Mouse (Mus musculus): ENCODE data around the gene Noxred1. TPM values are rescaled to one million over a fixed set of nuclear protein-coding genes. Genes with fewer than 3 reads are reported as not detected.

The Noxred1 gene
- polyA plus RNA-seq (2012) = 0.08 TPM in 1 of 2 replicates, not detected in the other

DNA sequence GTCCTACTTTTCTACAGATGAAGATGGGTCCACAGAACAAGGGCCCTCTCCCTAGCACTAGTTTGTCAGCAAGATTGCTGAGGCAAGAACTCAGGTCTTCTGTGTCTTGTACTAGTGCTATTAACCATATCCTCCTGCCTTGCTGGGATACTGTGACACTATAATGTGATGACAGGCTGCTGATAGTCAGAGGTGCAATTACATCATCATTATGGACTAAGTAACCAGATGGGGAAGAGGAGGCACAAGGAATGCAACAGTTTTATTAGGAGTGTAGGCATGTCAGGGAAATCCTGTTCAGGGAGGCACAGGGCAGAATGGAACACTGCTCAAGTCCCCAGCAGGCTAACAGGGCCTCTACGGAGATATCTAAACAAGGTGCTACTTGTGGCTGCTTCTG lies at the start of gene Noxred1:
TSS of gene Noxred1 (minus strand) at position 101 of the 400 bp plus-strand sequence.
- TF ChIP-seq GATA1 (IDR thresholded peaks at IDR 0.05; ENCODE audit: low read length) = no peak

GRCm38 (mm10) chr12:87284726-87285125 lies 46.2 kb upstream of the Noxred1 start:
- no peak for TF ChIP-seq GATA1 (IDR thresholded peaks at IDR 0.05; ENCODE audit: low read length)

DNA sequence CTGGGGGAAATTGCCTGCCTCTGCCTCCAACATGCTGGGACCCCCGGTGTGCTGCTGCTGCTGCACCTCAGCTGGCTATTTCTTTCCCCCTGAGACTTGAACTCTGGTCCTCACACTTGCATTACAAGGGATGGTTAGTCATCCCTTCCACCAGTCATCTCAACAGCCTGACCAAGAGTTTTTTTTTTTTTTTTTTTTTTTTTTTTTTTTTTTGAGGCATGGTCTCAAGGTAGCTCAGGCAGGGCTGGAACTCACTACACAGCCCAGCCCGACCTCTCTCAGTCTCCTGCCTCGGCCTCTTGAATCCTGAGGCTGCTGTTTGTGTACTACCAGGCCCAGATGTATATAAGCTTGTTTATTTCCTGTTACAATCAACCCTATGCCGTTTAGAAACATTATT lies 45.7 kb upstream of the Noxred1 start:
- no peak for TF ChIP-seq GATA1 (IDR thresholded peaks at IDR 0.05; ENCODE audit: low read length)

DNA sequence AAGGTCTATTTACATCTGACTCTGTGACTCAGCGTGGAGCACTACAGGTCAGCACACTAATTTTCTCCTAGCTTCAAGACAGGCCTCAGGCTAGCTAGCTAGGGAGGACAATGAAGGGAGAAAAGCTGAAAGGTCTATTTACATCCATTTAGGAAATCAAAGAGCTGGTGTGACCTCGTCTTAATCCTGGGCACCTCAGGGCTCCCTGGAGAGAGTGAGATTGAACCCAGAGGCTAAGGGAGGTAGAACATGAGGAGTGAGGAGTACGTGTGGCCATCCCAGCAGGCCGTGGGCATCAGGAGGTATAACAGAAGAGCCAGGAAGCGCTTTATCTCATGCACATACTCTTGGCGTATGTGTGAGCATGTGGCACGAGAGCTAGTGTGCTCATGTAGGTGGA lies 45.2 kb upstream of the Noxred1 start:
- no peak for TF ChIP-seq GATA1 (IDR thresholded peaks at IDR 0.05; ENCODE audit: low read length)

- no peak for TF ChIP-seq GATA1 (IDR thresholded peaks at IDR 0.05; ENCODE audit: low read length)
Measured at GRCm38 (mm10) chr12:87282743-87283142, 44.2 kb upstream of the Noxred1 start.

- TF ChIP-seq GATA1 (IDR thresholded peaks at IDR 0.05; ENCODE audit: low read length) = no peak
Measured at GRCm38 (mm10) chr12:87281766-87282165, 43.2 kb upstream of the Noxred1 start.

GRCm38 (mm10) chr12:87279879-87280278 lies 41.3 kb upstream of the Noxred1 start:
- no peak for TF ChIP-seq GATA1 (IDR thresholded peaks at IDR 0.05; ENCODE audit: low read length)

DNA sequence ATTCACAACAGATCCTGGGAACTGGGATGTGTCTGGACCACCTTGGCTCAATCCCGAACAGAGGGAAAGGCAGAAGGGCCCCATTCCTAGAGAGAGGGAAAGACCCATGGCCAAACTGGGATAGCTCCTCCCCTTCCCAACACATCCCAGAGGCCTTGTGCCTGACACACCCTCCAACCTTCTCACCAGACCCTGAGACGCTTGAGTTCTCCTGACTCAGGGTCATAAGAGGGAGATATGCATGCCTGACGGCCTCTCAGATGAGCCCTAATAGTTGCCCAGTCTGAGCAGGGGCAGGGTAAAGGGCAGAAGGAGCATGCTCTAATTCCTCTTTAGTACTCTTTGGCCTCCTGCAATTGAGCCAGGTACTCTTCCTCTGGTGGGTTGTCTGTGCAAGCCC lies 40.8 kb upstream of the Noxred1 start:
- TF ChIP-seq GATA1 (IDR thresholded peaks at IDR 0.05; ENCODE audit: low read length) = no peak

DNA sequence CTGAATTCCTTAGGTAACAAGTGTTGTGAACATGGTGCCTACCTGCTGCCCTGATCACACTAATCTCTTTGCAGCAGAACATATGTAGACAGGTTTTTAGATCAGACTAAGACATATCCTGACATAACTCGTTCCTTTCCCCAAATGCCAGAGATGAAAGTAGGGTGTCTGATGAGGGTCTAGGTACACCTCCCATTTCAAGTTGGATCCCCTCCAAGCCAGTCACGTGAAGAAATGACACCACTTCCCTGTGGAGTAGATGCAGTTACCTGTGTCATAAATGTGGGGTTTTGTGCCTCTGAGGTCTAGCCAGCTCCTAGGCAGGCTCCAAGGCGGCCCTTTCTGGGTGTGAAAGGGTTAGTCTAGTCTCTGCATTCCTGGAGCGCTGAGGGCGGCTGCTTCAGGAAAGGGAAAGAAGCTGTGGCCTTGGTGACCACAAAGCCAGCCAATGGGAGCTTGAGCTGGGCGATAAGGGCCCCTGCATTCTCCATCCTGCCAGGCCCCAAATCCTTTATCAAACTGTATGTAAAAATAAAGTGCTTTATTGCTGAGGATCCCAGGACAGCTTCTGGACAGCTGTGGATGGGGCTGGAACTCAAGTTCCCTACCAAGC lies 39.7 kb upstream of the Noxred1 start:
- no peak for TF ChIP-seq GATA1 (IDR thresholded peaks at IDR 0.05; ENCODE audit: low read length)

DNA sequence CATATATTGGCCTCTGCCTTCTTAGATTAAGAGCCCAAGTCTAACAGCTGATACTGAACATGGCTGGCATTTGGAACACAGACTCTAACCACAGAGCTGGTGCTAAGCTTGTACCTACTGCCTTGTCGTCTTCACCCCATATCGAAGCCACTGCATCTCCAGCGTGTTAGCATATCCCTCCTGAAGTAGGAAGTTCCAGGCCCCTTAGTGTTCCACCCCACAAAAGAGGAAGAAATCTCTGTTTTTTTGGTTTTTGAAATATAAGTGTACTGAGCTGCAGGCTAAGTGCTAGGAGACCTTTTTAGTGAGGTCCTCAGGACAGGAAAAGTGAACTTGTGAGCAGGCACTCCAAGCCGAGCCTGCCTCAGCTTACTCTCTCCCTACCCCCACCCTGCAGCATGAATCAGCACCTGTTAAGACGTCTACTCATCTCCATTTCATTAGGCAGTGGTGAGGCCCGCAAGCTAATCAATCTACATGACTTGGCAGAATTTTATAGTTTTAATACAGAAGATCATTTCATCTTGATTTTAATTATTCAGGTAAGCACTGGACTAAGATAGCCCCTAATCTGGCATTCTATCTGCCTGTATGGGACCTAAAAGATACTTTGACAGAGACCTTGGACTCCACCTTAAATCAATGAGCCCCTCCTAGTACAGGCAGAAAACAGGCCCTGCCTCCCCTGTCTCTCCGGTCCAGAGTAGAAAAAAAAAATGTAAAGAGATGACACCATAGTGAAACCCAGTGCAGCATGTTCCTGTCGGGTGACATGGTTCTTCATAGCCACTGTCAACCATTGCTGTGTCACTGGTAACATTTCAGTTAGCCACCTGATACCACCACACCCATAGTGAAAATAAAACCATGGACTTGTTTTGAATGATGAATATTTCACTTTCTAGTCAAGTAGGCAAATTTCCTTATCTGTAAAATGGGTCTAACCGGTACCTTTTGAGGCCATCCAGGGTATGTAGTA lies 36.6 kb upstream of the Noxred1 start:
- TF ChIP-seq GATA1 (IDR thresholded peaks at IDR 0.05; ENCODE audit: low read length) = no peak

DNA sequence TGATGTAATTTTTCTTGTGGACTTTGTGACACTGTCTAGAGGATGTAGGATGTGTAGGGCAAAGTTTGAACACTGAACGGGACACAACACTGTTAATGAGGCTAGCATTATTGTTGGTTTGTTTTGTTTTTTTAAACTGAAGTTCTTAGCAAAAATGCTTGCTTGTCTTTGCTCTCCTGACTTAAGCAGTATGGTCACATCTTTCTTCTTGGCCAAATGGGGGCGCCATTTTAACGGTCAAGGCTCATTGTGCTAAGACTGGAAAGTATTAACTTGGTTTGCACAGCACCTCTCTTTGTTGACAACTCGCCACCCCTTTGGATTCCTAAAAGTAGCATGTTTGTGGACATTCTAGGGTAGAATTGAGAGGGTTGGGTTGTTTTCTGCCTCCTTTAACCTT lies 29.1 kb upstream of the Noxred1 start:
- TF ChIP-seq GATA1 (IDR thresholded peaks at IDR 0.05; ENCODE audit: low read length) = no peak

DNA sequence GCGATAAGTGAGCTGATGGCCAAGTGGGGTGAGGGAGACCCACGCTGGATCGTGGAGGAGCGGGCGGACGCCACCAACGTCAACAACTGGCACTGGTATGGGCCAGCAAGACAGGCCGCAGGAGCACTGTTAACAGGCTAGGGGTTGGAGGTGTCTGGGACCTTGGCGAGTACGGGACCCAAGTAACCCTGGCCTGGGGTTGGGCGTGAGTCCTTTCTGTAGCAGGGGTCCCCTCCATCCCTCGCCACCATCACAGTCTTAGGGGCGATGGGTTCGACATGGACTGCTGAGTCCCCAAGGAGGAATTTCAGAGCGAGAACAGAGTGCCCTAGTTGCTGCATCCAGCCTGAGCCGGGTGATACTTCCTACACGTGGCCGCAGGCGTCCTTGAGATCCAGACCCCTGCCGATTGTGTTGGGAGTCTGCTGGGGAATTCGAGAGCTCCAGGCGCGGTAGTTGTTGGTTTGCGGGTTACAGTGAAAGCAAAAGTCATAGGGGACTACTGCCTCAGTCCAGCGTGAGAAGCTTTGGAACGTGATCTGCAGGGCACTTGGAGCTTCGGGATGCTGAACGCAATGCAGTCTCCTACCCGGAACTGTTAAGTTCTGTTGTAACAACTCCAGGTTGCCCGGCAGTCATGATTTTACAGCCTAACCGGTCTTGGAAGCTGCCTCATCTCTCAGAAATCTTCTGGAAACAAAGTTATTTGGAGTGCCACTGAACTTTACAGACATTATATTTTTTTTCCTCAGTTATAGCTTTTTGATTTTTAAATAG lies 28.5 kb upstream of the Noxred1 start:
- TF ChIP-seq GATA1 (IDR thresholded peaks at IDR 0.05; ENCODE audit: low read length) = no peak

DNA sequence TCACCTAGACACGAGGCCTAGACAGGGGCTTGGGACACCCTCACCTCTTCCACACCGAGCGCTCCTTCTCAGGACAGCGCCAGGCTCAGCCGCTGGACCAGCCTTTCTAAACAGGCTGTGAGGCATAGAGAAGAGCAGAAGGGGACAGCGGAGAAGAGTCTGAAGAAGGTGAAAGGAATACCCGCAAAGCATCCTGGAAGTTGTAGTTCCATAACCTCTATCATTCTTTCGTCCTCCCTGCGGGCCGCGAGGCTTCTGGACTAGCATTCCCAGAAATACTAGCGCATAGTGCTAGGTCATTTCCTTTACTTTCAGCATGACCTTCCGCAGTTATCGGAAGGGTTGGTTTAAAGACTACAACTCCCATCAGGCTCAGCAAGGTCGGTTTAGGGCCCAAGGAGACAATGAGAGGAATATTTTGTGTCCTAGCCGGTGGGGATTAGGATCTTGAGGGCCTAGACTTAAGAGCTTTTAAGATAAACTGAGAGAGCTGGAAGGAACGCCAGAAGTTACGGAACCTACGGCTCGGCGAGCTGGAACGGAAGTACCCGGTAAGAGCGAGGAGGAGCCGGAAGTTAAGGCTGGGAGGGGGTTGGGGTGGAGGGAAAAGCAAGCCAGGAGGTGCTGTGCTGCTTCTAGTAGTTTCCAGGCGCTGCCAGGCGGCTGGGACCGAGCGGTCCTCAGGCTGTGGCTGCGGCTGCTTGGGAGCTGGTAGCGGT lies 27.7 kb upstream of the Noxred1 start, which contains the start of the genes Vipas39 and Ahsa1:
TSS of gene Vipas39 (minus strand) at position 149 of the 719 bp plus-strand sequence.
TSS of gene Ahsa1 (plus strand) at position 372 of the 719 bp plus-strand sequence.
- no peak for TF ChIP-seq GATA1 (IDR thresholded peaks at IDR 0.05; ENCODE audit: low read length)

GRCm38 (mm10) chr12:87265444-87265843 lies 26.9 kb upstream of the Noxred1 start:
- TF ChIP-seq GATA1 (IDR thresholded peaks at IDR 0.05; ENCODE audit: low read length) = no peak

DNA sequence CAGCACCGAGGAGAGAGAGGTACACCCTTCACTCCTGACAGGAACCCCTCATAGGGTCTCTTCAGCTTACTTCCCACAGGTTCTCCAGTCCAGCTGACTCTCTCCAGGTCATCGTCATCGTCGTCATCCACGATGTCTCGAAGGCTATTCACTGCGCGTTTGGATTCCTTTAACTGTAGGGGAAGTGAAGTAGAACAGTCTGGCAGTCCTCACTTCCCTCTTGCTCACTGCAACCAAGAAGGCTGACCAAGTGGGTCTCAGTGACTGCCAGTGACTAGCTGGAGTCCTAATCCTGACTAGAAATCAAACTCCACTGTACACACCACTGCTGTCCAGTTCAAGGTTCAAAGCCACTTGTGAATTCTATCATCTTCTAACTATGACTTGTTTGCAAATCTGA lies 22.0 kb upstream of the Noxred1 start:
- no peak for TF ChIP-seq GATA1 (IDR thresholded peaks at IDR 0.05; ENCODE audit: low read length)
